Mouse (Mus musculus) heart, adult 2 months (tissue): ENCODE measurements around the gene Myo18a.

Source experiments
- CTCF ChIP-seq: fragments of 200-600 bp; IDR thresholded peaks from 2 replicates; pipeline ENCODE4 v1.8.1; 2022; ENCODE audit warnings: antibody characterized with exemption, mild to moderate bottlenecking, moderate library complexity
- EP300 ChIP-seq: fragments of 200-500 bp; IDR thresholded peaks from 2 replicates; pipeline ENCODE4 v1.6.1; 2011; ENCODE audit warnings: low read depth, low read length, control low read depth; ENCODE audit not compliant: insufficient read depth
- POLR2A ChIP-seq: fragments of 200-500 bp; IDR thresholded peaks from 2 replicates; pipeline ENCODE4 v1.6.1; 2011; ENCODE audit warnings: mild to moderate bottlenecking, low read depth, low read length, control low read depth; ENCODE audit not compliant: insufficient read depth

- TF ChIP-seq CTCF (no peak), EP300 (no peak), POLR2A (no peak)
Measured at GRCm38 (mm10) chr11:77769496-77769895, 6.5 kb downstream of the Myo18a start.
